Mouse (Mus musculus) stomach, postnatal 0 days (tissue): ENCODE results near the gene Vezt. TPM values are rescaled to one million over a fixed set of nuclear protein-coding genes. Genes with fewer than 3 reads are reported as not detected.

ENCODE experiments used
- ATAC-seq: fragments of 200-750 bp; cut with Nextera tagmentation; 2 replicates; pipeline ENCODE4 v1.8.0; 2017; ENCODE audit not compliant: low FRiP score, low TSS enrichment
- DNase-seq: peaks from one replicate; pipeline ENCODE4 v3.0.0-alpha.2; 2016; ENCODE audit warnings: low spot score
- H3K27ac ChIP-seq: fragments of 300-500 bp; sonication (generic); replicated peaks from 2 replicates; pipeline ENCODE4 v1.5.1; 2014; ENCODE audit warnings: mild to moderate bottlenecking, control low read depth
- H3K27me3 ChIP-seq: fragments of 300-500 bp; sonication (generic); 2 replicates; pipeline ENCODE4 v1.6.1; 2014; ENCODE audit warnings: low read length; ENCODE audit not compliant: control insufficient read depth, insufficient read depth
- H3K36me3 ChIP-seq: fragments of 300-500 bp; sonication (generic); 2 replicates; pipeline ENCODE4 v1.6.1; 2014; ENCODE audit warnings: low read length, mixed read lengths; ENCODE audit not compliant: control insufficient read depth, insufficient read depth
- H3K4me1 ChIP-seq: fragments of 300-500 bp; sonication (generic); replicated peaks from 2 replicates; pipeline ENCODE4 v1.6.1; 2014; ENCODE audit warnings: antibody characterized with exemption; ENCODE audit not compliant: control insufficient read depth, insufficient read depth
- H3K4me2 ChIP-seq: fragments of 300-500 bp; sonication (generic); replicated peaks from 2 replicates; pipeline ENCODE4 v1.6.1; 2014; ENCODE audit warnings: low read depth, mild to moderate bottlenecking, control low read depth, moderate library complexity
- H3K4me3 ChIP-seq: fragments of 300-500 bp; sonication (generic); 2 replicates; pipeline ENCODE4 v1.5.1; 2014; ENCODE audit warnings: low read depth, low read length, control low read depth
- H3K9ac ChIP-seq: fragments of 300-500 bp; sonication (generic); 2 replicates; pipeline ENCODE4 v1.6.1; 2014; ENCODE audit warnings: mild to moderate bottlenecking, low read length, control low read depth, mixed read lengths
- H3K9me3 ChIP-seq: fragments of 300-500 bp; sonication (generic); 2 replicates; pipeline ENCODE4 v1.6.1; 2016; ENCODE audit warnings: low read length; ENCODE audit not compliant: control insufficient read depth
- CTCF ChIP-seq: IDR thresholded peaks from 2 replicates; pipeline ENCODE4 v1.5.1; 2016; ENCODE audit warnings: antibody characterized with exemption, low read depth, mild to moderate bottlenecking, moderate library complexity
- EP300 ChIP-seq: optimal IDR thresholded peaks from 2 replicates; pipeline ENCODE3; 2016; ENCODE audit warnings: antibody characterized with exemption
- WGBS: fragments of 180-500 bp; shearing (Covaris S2); extraction: QIAGEN DNeasy Blood & Tissue Kit; methylation state at CpG from one replicate; pipeline ENCODE4 v1.1.7; 2014; 5-methylcytosine and 5-hydroxymethylcytosine counted together
- polyA plus RNA-seq: library from polyadenylated mRNA; unstranded; fragments of >200 nt; fragmentation: Nextera tagmentation; extraction: Ambion mirVana; gene quantifications from 2 replicates; pipeline ENCODE4 v1.2.1, GENCODE M21; 2015

The Vezt gene
- polyA plus RNA-seq, 1 experiment from 2014 or later = 13.2 TPM

- 9% methylated on average over 4 of the region's 4 CpGs for WGBS
- DNase-seq = peak; percentile 19
- peak; percentile 66; the same call in 1 of the 2 replicates for ATAC-seq
- Histone ChIP-seq H3K36me3 (no peaks in the 10 kb centered on the region), H3K9ac (no peak overlapping the region), H3K4me3 (no peak overlapping the region), H3K4me2 (no peak overlapping the region), H3K4me1 (no peaks in the 10 kb centered on the region; the same call in 1 of the 2 replicates), H3K9me3 (no peaks in the 10 kb centered on the region), H3K27ac (no peak overlapping the region), H3K27me3 (no peaks in the 10 kb centered on the region)
- peak; percentile 87 for TF ChIP-seq CTCF
- TF ChIP-seq EP300 = no peak
These were observed 90.3 kb downstream of the Vezt start for GRCm38 (mm10) chr10:93945364-93945763.

GRCm38 (mm10) chr10:93944241-93944640, 91.4 kb downstream of the Vezt start:
- 23% methylated on average over 5 of the region's 5 CpGs for WGBS
- DNase-seq = peak; percentile 22
- Histone ChIP-seq H3K4me2 (no peak overlapping the region), H3K4me3 (no peak overlapping the region), H3K27me3 (no peaks in the 10 kb centered on the region), H3K9me3 (no peaks in the 10 kb centered on the region), H3K36me3 (no peaks in the 10 kb centered on the region), H3K9ac (no peak overlapping the region), H3K27ac (0 out of 2 replicates have a peak overlapping the region, but pooled peaks have one; percentile 8), H3K4me1 (no peaks in the 10 kb centered on the region; the same call in 1 of the 2 replicates)
- TF ChIP-seq CTCF (no peak), EP300 (no peak)
- 0 out of 2 replicates have a peak, but pooled peaks have one; percentile 51 for ATAC-seq

GRCm38 (mm10) chr10:93940279-93940678, 95.3 kb downstream of the Vezt start:
- WGBS = 73% methylated on average over 5 of the region's 5 CpGs
- no peak for TF ChIP-seq CTCF
- no peak for TF ChIP-seq EP300

GRCm38 (mm10) chr10:93939676-93940075, 95.9 kb downstream of the Vezt start:
- DNase-seq (no peak), ATAC-seq (no peak)
- no peak overlapping the region for H3K9ac ChIP-seq
- no peak overlapping the region for H3K4me2 ChIP-seq
- no peak for TF ChIP-seq EP300
- TF ChIP-seq CTCF = no peak
- 72% methylated on average over 8 of the region's 8 CpGs for WGBS
- H3K4me1 ChIP-seq = no peaks in the 10 kb centered on the region; the same call in 1 of the 2 replicates
- no peak overlapping the region for H3K4me3 ChIP-seq
- no peaks in the 10 kb centered on the region for H3K36me3 ChIP-seq
- H3K27ac ChIP-seq = no peak overlapping the region
- H3K27me3 ChIP-seq = no peaks in the 10 kb centered on the region
- no peaks in the 10 kb centered on the region for H3K9me3 ChIP-seq

More at GRCm38 (mm10) chr10:93940279-93940678, 95.3 kb downstream of the Vezt start:
- Histone ChIP-seq H3K4me2 (no peak overlapping the region), H3K27ac (no peak overlapping the region), H3K27me3 (no peaks in the 10 kb centered on the region), H3K36me3 (no peaks in the 10 kb centered on the region), H3K4me3 (no peak overlapping the region), H3K9me3 (no peaks in the 10 kb centered on the region), H3K9ac (no peak overlapping the region), H3K4me1 (no peaks in the 10 kb centered on the region; the same call in 1 of the 2 replicates)
- DNase-seq (no peak), ATAC-seq (no peak)

GRCm38 (mm10) chr10:93938844-93939271, 96.8 kb downstream of the Vezt start:
- Histone ChIP-seq H3K27ac (no peak overlapping the region), H3K4me1 (no peaks in the 10 kb centered on the region), H3K27me3 (no peaks in the 10 kb centered on the region), H3K9ac (no peak overlapping the region), H3K9me3 (no peaks in the 10 kb centered on the region), H3K4me2 (no peak overlapping the region), H3K36me3 (no peaks in the 10 kb centered on the region), H3K4me3 (no peak overlapping the region)
- ATAC-seq = no peak
- 88% methylated on average over 20 of the region's 20 CpGs for WGBS
- DNase-seq = no peak
- TF ChIP-seq EP300 = no peak
- TF ChIP-seq CTCF = no peak

- peak; percentile 78; the same call in 1 of the 2 replicates for ATAC-seq
- no peaks in the 10 kb centered on the region for H3K9me3 ChIP-seq
- WGBS = 17% methylated on average over 9 of the region's 9 CpGs
- no peaks in the 10 kb centered on the region for H3K4me1 ChIP-seq
- no peak overlapping the region for H3K4me3 ChIP-seq
- H3K9ac ChIP-seq = no peak overlapping the region
- TF ChIP-seq CTCF (no peak), EP300 (no peak)
- no peaks in the 10 kb centered on the region for H3K27me3 ChIP-seq
- no peaks in the 10 kb centered on the region for H3K36me3 ChIP-seq
- no peak overlapping the region for H3K27ac ChIP-seq
- peak; percentile 53 for DNase-seq
- H3K4me2 ChIP-seq = no peak overlapping the region
These were observed 101.6 kb downstream of the Vezt start for GRCm38 (mm10) chr10:93933980-93934379.
